16 mouse cellular contexts compared by ENCODE assay signal in genomic region chr9:74531986-74532385, GRCm38 (mm10).
DNase-seq lines count a peak whose midpoint lies in the region; ATAC-seq and TF ChIP-seq lines count a peak whose summit lies in the region.
"Had no signal": no experiment of that assay in that cellular context is flagged by ENCODE, and none has a peak within 500 bp of the region (broad histone marks: within the 10 kb centered on the region; RNA-seq: fewer than 3 reads in every experiment).

No protein-coding gene starts in this region.

- peak; percentile 92 for ATAC-seq in midbrain, embryonic 11.5 days (ENCODE audit: low FRiP score)
- ATAC-seq in midbrain, postnatal 0 days (ENCODE audit: low FRiP score): no peak
- ATAC-seq in forebrain, embryonic 14.5 days: no peak
- no peak for ATAC-seq in neural tube, embryonic 11.5 days (ENCODE audit: insufficient read depth, low FRiP score, low TSS enrichment)
- ATAC-seq: CD4-positive, CD25-positive, alpha-beta regulatory T cell, adult 4 months had no signal

- no peaks in the 10 kb centered on the region for H3K4me1 ChIP-seq in cerebellum, adult 2 months (ENCODE audit: control insufficient read depth, insufficient read depth, low read length)
- H3K4me1 ChIP-seq in midbrain, embryonic 11.5 days (ENCODE audit: control insufficient read depth, insufficient read depth, low read length): peaks cover 16% of the 10 kb centered on the region
- no peaks in the 10 kb centered on the region for H3K4me1 ChIP-seq in midbrain, postnatal 0 days (ENCODE audit: insufficient read depth, low read length)
- H3K4me1 ChIP-seq in forebrain, embryonic 14.5 days (ENCODE audit: control insufficient read depth, insufficient read depth, low read length): no peaks in the 10 kb centered on the region
- H3K4me1 ChIP-seq in neural tube, embryonic 11.5 days (ENCODE audit: control insufficient read depth, insufficient read depth, low read length): no peaks in the 10 kb centered on the region; the same call in 1 of the 2 replicates
- H3K4me1 ChIP-seq: embryonic facial prominence, embryonic 13.5 days had no signal

- no peak for TF ChIP-seq CTCF in cerebellum, adult 2 months (IDR thresholded peaks at IDR 0.05; ENCODE audit: borderline replicate concordance, insufficient read depth, low read depth, low read length)
- no peak for TF ChIP-seq CTCF in midbrain, postnatal 0 days (IDR thresholded peaks at IDR 0.05)

- no peaks in the 10 kb centered on the region for H3K36me3 ChIP-seq in midbrain, embryonic 11.5 days (ENCODE audit: control insufficient read depth, insufficient read depth, low read length)
- no peaks in the 10 kb centered on the region for H3K36me3 ChIP-seq in midbrain, postnatal 0 days (ENCODE audit: insufficient read depth, low read length)
- no peaks in the 10 kb centered on the region for H3K36me3 ChIP-seq in forebrain, embryonic 14.5 days (ENCODE audit: control insufficient read depth, insufficient read depth, low read length)
- no peaks in the 10 kb centered on the region for H3K36me3 ChIP-seq in neural tube, embryonic 11.5 days (ENCODE audit: control insufficient read depth, insufficient read depth, low read length)
- H3K36me3 ChIP-seq: embryonic facial prominence, embryonic 13.5 days; G1E; neural tube, embryonic 13.5 days had no signal

- no peak for TF ChIP-seq POLR2A in cerebellum, adult 2 months (IDR thresholded peaks at IDR 0.05; ENCODE audit: borderline replicate concordance, insufficient read depth, low read length)

- no peak overlapping the region for H3K27ac ChIP-seq in cerebellum, adult 2 months (ENCODE audit: insufficient read depth, low read length)
- peak overlapping the region; percentile 54 for H3K27ac ChIP-seq in midbrain, embryonic 11.5 days (ENCODE audit: low read depth, low read length)
- H3K27ac ChIP-seq in midbrain, postnatal 0 days (ENCODE audit: low read depth, low read length): no peak overlapping the region
- H3K27ac ChIP-seq in forebrain, embryonic 14.5 days (ENCODE audit: low read depth, low read length): no peak overlapping the region
- H3K27ac ChIP-seq in neural tube, embryonic 11.5 days (ENCODE audit: low read depth, low read length): no peak overlapping the region
- H3K27ac ChIP-seq: embryonic facial prominence, embryonic 13.5 days; neural tube, embryonic 13.5 days had no signal

- no peak overlapping the region for H3K4me3 ChIP-seq in cerebellum, adult 2 months (replicated peaks; ENCODE audit: insufficient read depth, low read depth, low read length)
- no peak overlapping the region for H3K4me3 ChIP-seq in midbrain, embryonic 11.5 days (ENCODE audit: low read depth, low read length)
- H3K4me3 ChIP-seq in midbrain, postnatal 0 days (ENCODE audit: low read depth, low read length): no peak overlapping the region
- no peak overlapping the region for H3K4me3 ChIP-seq in forebrain, embryonic 14.5 days (ENCODE audit: low read depth, low read length)
- H3K4me3 ChIP-seq in neural tube, embryonic 11.5 days (ENCODE audit: low read depth, low read length): no peak overlapping the region
- H3K4me3 ChIP-seq: embryonic facial prominence, embryonic 13.5 days; neural tube, embryonic 13.5 days had no signal

- no peak overlapping the region for H3K4me2 ChIP-seq in midbrain, embryonic 11.5 days
- no peak overlapping the region for H3K4me2 ChIP-seq in midbrain, postnatal 0 days (ENCODE audit: low read depth, low read length, poor library complexity, severe bottlenecking)
- H3K4me2 ChIP-seq in forebrain, embryonic 14.5 days (ENCODE audit: low read length): no peak overlapping the region
- no peak overlapping the region for H3K4me2 ChIP-seq in neural tube, embryonic 11.5 days (ENCODE audit: low read depth)
- H3K4me2 ChIP-seq: embryonic facial prominence, embryonic 13.5 days; neural tube, embryonic 13.5 days had no signal

- H3K9ac ChIP-seq in midbrain, embryonic 11.5 days (ENCODE audit: low read length): 0 out of 2 replicates have a peak overlapping the region, but pooled peaks have one; percentile 33
- H3K9ac ChIP-seq in midbrain, postnatal 0 days (replicated peaks; ENCODE audit: low read length, poor library complexity, severe bottlenecking): no peak overlapping the region
- H3K9ac ChIP-seq in forebrain, embryonic 14.5 days (ENCODE audit: low read length): no peak overlapping the region
- peak overlapping the region; percentile 29; the same call in 1 of the 2 replicates for H3K9ac ChIP-seq in neural tube, embryonic 11.5 days (ENCODE audit: low read length)
- H3K9ac ChIP-seq: embryonic facial prominence, embryonic 13.5 days; neural tube, embryonic 13.5 days had no signal

- no peaks in the 10 kb centered on the region for H3K9me3 ChIP-seq in midbrain, embryonic 11.5 days (ENCODE audit: control insufficient read depth, low read length)
- no peaks in the 10 kb centered on the region for H3K9me3 ChIP-seq in midbrain, postnatal 0 days (ENCODE audit: low read length)
- no peaks in the 10 kb centered on the region for H3K9me3 ChIP-seq in forebrain, embryonic 14.5 days (replicated peaks; ENCODE audit: control insufficient read depth, low read length)
- no peaks in the 10 kb centered on the region for H3K9me3 ChIP-seq in neural tube, embryonic 11.5 days (ENCODE audit: control insufficient read depth, low read length)
- H3K9me3 ChIP-seq: embryonic facial prominence, embryonic 13.5 days; neural tube, embryonic 13.5 days had no signal

- WGBS in cerebellum, adult 2 months: 37% methylated on average over 3 of the region's 3 CpGs
- WGBS in midbrain, embryonic 11.5 days: 15% methylated on average over 3 of the region's 3 CpGs
- 11% methylated on average over 3 of the region's 3 CpGs for WGBS in midbrain, postnatal 0 days
- 13% methylated on average over 3 of the region's 3 CpGs for WGBS in forebrain, embryonic 14.5 days
- WGBS in neural tube, embryonic 11.5 days: 26% methylated on average over 3 of the region's 3 CpGs

- H3K27me3 ChIP-seq in cerebellum, adult 2 months (ENCODE audit: control insufficient read depth, insufficient read depth, low read length): no peaks in the 10 kb centered on the region
- no peaks in the 10 kb centered on the region for H3K27me3 ChIP-seq in midbrain, embryonic 11.5 days (ENCODE audit: control insufficient read depth, insufficient read depth, low read length)
- no peaks in the 10 kb centered on the region for H3K27me3 ChIP-seq in midbrain, postnatal 0 days (ENCODE audit: insufficient read depth, low read length)
- no peaks in the 10 kb centered on the region for H3K27me3 ChIP-seq in forebrain, embryonic 14.5 days (replicated peaks; ENCODE audit: control insufficient read depth, insufficient read depth, low read length)
- H3K27me3 ChIP-seq in neural tube, embryonic 11.5 days (ENCODE audit: control insufficient read depth, insufficient read depth, low read length): no peaks in the 10 kb centered on the region
- H3K27me3 ChIP-seq: neural tube, embryonic 13.5 days had no signal

- DNase-seq in cerebellum, postnatal 10 days: peak; percentile 7 to 17
- DNase-seq in cerebellum, adult 2 months: no peak
- peak; percentile 87 for DNase-seq in midbrain, embryonic 11.5 days (ENCODE audit: low spot score, missing footprints)
- DNase-seq in midbrain, postnatal 0 days (ENCODE audit: low spot score): no peak
- peak; percentile 10 for DNase-seq in forebrain, embryonic 14.5 days (ENCODE audit: low spot score)
- peak; percentile 60 for DNase-seq in neural tube, embryonic 11.5 days (ENCODE audit: low spot score)
- DNase-seq in yolk sac, embryonic 10.5 days (ENCODE audit: low spot score): no peak
- no peak for DNase-seq in right cerebral cortex, adult 2 months (ENCODE audit: low spot score in 2 of 2)
- DNase-seq: heart, adult 11 months; kidney, postnatal 4 days; lung, adult 18-20 months; thymus, adult 2 months had no signal

Comparison
In these comparisons a context has a peak if more than half of its experiments do, and no peak if none do; other contexts are left out.
1. DNase-seq: peak in cerebellum, postnatal 10 days (2 of 2), midbrain, embryonic 11.5 days (single experiment), forebrain, embryonic 14.5 days (single experiment) and neural tube, embryonic 11.5 days (single experiment); none in cerebellum, adult 2 months (0 of 2), midbrain, postnatal 0 days (single experiment), yolk sac, embryonic 10.5 days (single experiment) and right cerebral cortex, adult 2 months (0 of 2).
2. H3K9ac ChIP-seq: peak in midbrain, embryonic 11.5 days (single experiment) and neural tube, embryonic 11.5 days (single experiment); none in midbrain, postnatal 0 days (single experiment) and forebrain, embryonic 14.5 days (single experiment).